Mouse (Mus musculus): ENCODE measurements at regions not wholly inside any gene's neighbourhood (a gene's known extent, or its start where the extent isn't known, plus 50 kb on each side); places are given as distances from the start of the nearest gene placed in this dataset.
"Not testable (repeated sequence)": the region's sequence is repeated elsewhere in the genome, so short reads cannot be mapped to it uniquely, and the experiment has no call there.

DNA sequence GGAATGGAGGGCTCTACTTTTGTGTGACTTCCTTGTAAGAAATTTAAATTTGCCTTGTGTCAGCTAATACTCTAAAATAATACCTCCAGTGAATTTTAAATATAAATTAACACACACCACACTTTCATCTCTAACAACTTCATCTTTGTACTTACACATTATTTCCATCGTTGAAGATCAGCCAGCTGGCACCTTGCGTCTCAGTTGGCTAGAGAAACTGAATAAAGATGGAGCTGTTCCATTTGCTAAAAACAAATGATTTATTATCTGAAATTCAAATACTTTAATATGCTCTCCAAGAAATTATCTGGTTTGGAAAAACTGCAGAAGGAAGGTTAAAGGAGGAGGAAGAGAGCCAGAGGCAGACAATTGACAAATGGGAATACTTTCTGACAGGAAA, 122.0 kb upstream of the Gm11096 start:
- peak; percentile 2 for DNase-seq

GRCm38 (mm10) chr17:81316655-81317054, 124.9 kb upstream of the Gm11096 start:
- peak; percentile 43 for DNase-seq

DNA sequence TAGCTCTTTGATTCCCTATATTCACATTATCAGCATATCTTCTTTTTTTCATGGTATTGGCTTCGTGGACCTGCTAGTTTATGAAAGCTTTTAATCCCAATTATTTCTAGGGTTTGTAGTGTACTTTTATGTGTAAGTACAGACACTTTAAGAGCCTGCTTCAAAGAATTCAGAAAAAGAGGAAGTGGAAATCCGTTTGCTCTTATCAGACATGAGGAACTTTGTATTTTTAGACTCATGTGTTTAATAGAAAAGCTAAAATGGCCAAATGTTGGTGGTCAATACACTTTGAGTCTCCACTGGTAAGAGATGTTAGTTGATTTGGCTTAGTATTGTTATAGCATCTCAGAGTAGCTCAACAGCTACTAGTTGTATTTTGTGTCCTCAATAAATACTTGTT, 135.7 kb upstream of the Gm11096 start:
- DNase-seq = no peak

DNA sequence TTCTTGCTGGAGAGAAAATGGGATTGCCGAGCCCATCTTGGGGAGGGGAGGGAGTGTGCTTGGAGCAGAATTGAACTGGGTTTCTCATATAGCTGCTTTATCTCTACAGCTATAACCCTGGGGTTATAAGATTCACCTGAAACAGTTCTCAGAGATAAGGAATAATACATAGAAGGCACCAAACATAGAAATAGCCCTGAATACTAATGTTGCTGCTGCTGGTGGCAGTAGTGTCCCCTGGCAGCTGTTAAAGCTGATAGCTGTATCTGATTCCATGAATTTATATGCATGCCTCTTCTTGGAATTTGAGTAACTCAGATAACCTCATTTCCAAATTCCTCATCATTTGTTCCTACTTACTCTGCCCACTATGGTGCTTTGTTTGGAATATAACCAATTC, 137.0 kb upstream of the Gm11096 start:
- DNase-seq = no peak

DNA sequence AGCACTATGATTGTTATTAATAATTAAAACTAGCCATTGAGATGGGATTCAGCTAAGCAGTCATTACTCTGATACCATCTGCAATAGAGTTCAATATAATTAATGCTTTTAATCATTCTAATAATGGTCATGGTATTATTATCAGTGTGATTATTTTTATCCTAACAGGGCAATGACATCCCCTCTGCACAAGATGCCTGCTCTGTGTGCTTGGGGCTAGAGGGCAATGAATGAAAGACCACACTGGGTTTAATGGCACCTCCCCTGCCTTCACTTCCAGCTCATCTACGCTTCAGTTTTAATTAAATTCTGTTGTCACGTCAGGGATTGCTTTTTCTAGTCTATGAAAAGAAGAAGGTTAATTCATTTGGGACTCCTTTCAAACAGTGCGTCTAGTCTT, 139.1 kb upstream of the Gm11096 start:
- no peak for DNase-seq

- no peak for DNase-seq
Measured at GRCm38 (mm10) chr17:81291829-81292228, 149.7 kb upstream of the Gm11096 start.

GRCm38 (mm10) chr17:81282543-81282942, 159.0 kb upstream of the Gm11096 start:
- DNase-seq = no peak

- no peak for DNase-seq
Measured at GRCm38 (mm10) chr17:81270235-81270634, 171.3 kb upstream of the Gm11096 start.

DNA sequence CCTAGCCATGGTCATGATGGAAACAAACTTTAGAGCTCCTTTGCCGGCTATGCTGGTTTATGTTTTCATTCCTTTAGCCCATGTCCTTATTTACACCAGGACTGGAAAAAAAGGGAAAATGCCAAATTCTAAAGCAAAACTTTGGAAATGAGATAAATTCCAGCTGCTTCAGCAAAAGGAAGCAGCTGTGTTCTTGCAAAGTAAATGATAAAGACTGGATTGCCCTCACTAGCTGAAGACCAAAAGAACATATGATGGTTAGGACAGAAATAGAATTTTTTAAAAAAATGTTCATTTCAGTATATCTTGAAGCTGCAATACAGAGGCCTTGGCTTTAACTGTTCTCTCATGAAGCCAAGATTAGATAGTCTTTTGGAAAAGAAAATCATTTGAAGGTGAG, 179.6 kb upstream of the Gm11096 start:
- no peak for DNase-seq

- DNase-seq = no peak
Measured at GRCm38 (mm10) chr17:81260036-81260435, 181.5 kb upstream of the Gm11096 start.

DNA sequence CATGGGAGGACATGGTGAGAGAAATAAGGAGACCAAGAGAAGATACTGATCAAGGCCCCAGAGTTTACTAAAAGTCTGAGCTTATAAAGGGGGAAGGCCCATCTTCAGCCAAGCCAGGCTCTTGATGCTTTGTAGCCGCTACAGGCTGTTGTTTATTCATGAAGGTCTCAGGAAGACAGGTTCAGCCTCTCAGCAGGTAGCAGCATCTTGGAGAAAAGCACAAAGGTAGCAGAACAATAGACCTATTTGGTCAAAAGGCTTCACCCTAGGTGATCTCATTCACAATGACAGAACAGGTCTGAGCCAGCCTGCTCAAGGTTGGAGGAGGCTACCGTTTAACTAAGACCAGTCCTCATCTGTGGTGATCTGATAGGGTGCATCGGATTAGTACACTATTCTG, 185.5 kb upstream of the Gm11096 start:
- no peak for DNase-seq

DNA sequence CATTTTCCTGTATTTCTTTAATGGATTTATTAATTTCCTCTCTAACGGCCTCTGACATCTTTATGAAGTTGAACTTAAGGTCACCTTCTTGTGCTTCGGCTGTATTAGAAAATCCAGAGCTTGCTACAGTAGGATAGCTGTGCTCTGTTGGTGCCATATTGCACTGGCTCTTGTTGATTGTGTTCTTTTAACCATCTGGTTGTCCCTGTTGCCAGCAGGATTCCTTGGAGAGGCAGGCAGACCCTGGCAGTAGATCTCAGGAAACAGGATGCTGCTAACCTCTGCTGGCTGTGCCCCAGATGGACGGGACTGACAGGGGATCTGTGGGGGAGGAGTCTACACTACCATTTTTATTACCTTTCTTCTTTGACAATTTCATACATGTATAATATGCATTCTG, 185.9 kb upstream of the Thumpd2 start:
- peak; percentile 84 for DNase-seq

GRCm38 (mm10) chr17:81246156-81246555, 181.3 kb upstream of the Thumpd2 start:
- no peak for DNase-seq

DNA sequence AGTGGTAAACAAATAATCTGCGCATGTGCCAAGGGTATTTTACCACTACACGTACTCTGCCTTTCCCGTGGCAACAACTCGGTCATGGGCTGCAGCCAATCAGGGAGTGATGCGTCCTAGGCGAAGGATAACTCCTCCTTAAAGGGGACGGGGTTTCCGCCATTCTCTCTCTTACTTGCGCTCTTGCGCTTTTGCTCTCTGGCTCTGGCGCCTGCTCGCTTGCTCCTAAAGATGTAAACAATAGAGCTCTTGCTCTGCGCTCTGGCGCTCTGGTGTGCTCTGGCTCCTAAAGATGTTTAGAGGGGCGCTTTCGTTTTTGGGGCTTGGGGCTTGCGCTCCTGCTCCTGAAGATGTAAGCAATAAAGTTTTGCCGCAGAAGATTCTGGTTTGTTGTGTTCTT, 166.9 kb upstream of the Thumpd2 start:
- DNase-seq = not testable (repeated sequence)

- DNase-seq = no peak
Measured at GRCm38 (mm10) chr17:81225281-81225680, 160.4 kb upstream of the Thumpd2 start.

GRCm38 (mm10) chr17:81221436-81221835, 156.6 kb upstream of the Thumpd2 start:
- DNase-seq = no peak

GRCm38 (mm10) chr17:81214844-81215243, 150.0 kb upstream of the Thumpd2 start:
- no peak for DNase-seq

- DNase-seq = no peak
Measured at GRCm38 (mm10) chr17:81212043-81212442, 147.2 kb upstream of the Thumpd2 start.

GRCm38 (mm10) chr17:81210389-81210788, 145.5 kb upstream of the Thumpd2 start:
- DNase-seq = no peak

DNA sequence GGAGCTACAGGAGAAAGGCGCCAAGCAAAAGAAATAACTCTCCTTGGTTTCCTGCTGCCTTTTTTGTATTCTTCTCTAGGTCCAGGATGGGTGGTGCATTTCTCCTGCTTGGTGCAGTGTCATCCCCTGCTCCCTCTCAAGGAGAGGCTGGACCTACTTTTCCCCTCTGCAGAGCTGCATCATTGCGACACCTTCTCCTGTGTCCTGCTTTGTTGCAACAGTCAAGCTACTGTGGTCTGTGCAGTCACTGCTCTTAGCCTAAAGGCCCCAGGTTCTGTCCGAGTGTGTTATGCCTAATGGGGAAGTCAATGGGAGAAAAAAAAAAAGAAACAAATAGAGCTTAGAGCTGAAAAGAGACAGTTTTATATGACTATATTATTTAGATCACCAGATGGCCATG, 144.4 kb upstream of the Thumpd2 start:
- no peak for DNase-seq

GRCm38 (mm10) chr17:81201052-81201451, 136.2 kb upstream of the Thumpd2 start:
- DNase-seq = no peak

GRCm38 (mm10) chr17:81194006-81194405, 129.1 kb upstream of the Thumpd2 start:
- DNase-seq = no peak

- DNase-seq = peak; percentile 42
Measured at GRCm38 (mm10) chr17:81193230-81193871, 128.5 kb upstream of the Thumpd2 start.

GRCm38 (mm10) chr17:81189996-81190395, 125.1 kb upstream of the Thumpd2 start:
- peak; percentile 8 for DNase-seq

DNA sequence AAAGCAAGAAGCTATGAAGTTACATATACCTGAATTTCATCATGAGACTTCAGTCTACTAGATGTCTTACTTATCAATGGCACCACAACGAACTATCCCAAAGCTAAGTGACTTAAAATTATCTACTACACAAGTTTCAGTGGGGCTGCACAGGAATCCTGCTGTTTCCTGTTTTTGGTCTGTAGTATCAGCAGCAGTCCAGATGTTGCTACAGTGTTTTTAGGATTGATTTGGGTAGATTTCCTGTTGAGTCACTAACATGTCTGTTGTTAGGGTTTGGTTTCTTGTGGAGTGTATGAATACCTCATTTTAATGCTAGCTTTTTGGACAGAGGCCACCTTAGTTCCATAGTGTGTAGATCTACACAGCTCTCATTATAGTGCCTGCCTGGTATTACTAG, 120.8 kb upstream of the Thumpd2 start:
- DNase-seq = no peak
